In genomic region chr8:47289641-47290040, GRCm38 (mm10) we compare ENCODE assay signal across 9 mouse cellular contexts.
DNase-seq lines count a peak whose midpoint lies in the region; ATAC-seq lines count a peak whose summit lies in the region.
"Had no signal": no experiment of that assay in that cellular context is flagged by ENCODE, and none has a peak within 500 bp of the region (broad histone marks: within the 10 kb centered on the region; RNA-seq: fewer than 3 reads in every experiment).

No protein-coding gene starts in this region.

- H3K27ac ChIP-seq in heart, embryonic 13.5 days (replicated peaks), result no peak overlapping the region; the same call in 1 of the 2 replicates
- H3K27ac ChIP-seq in brown adipose tissue, adult 24 weeks (replicated peaks; ENCODE audit: low read depth, low read length), result no peak overlapping the region
- peak overlapping the region; percentile 99 for H3K27ac ChIP-seq in hindbrain, embryonic 10.5 days
- H3K27ac ChIP-seq in midbrain, embryonic 12.5 days (replicated peaks), result peak overlapping the region; percentile 99

- no peak for ATAC-seq in heart, embryonic 13.5 days (ENCODE audit: extremely low read depth, insufficient number of reproducible peaks, low FRiP score, low TSS enrichment)
- no peak for ATAC-seq in midbrain, embryonic 12.5 days (ENCODE audit: low FRiP score, low read depth)
- no peak for ATAC-seq in frontal cortex, adult (ENCODE audit: low TSS enrichment)

- no peak for DNase-seq in heart, adult 8-10 months (ENCODE audit: low spot score)
- DNase-seq in hindbrain, embryonic 10.5 days (ENCODE audit: low spot score), result peak; percentile 25
- no peak for DNase-seq in left cerebral cortex, postnatal 10 days (ENCODE audit: extremely low spot score in 1 of 2, low spot score in 2 of 2)
- no peak for DNase-seq in adrenal gland, adult 18-20 months (ENCODE audit: low spot score in 2 of 2)

- no peaks in the 10 kb centered on the region for H3K36me3 ChIP-seq in heart, embryonic 13.5 days
- H3K36me3 ChIP-seq in hindbrain, embryonic 10.5 days, result no peaks in the 10 kb centered on the region
- no peaks in the 10 kb centered on the region for H3K36me3 ChIP-seq in midbrain, embryonic 12.5 days

- 12% methylated on average over 6 of the region's 6 CpGs for WGBS in heart, embryonic 13.5 days
- 11% methylated on average over 6 of the region's 6 CpGs for WGBS in hindbrain, embryonic 10.5 days
- 4% methylated on average over 6 of the region's 6 CpGs for WGBS in midbrain, embryonic 12.5 days

- H3K9ac ChIP-seq in heart, embryonic 13.5 days, result peak overlapping the region; percentile 95
- H3K9ac ChIP-seq in midbrain, embryonic 12.5 days (replicated peaks), result peak overlapping the region; percentile 99; the same call in 1 of the 2 replicates

- H3K4me2 ChIP-seq in heart, embryonic 13.5 days, result peak overlapping the region; percentile 90
- peak overlapping the region; percentile 90 for H3K4me2 ChIP-seq in midbrain, embryonic 12.5 days (replicated peaks)

- peak overlapping the region; percentile 87 for H3K4me3 ChIP-seq in heart, embryonic 13.5 days
- peak overlapping the region; percentile 78 for H3K4me3 ChIP-seq in brown adipose tissue, adult 24 weeks (ENCODE audit: insufficient read depth, low read depth, low read length)
- H3K4me3 ChIP-seq in hindbrain, embryonic 10.5 days, result peak overlapping the region; percentile 91
- peak overlapping the region; percentile 98 for H3K4me3 ChIP-seq in midbrain, embryonic 12.5 days

- intact Hi-C loops in left cerebral cortex, postnatal 10 days (cut with DNase I), result loop anchor here (5.0 kb wide), 4 partner anchors 47 to 272 kb away; no protein-coding TSS in a partner anchor

- no peaks in the 10 kb centered on the region for H3K9me3 ChIP-seq in heart, embryonic 13.5 days
- H3K9me3 ChIP-seq in hindbrain, embryonic 10.5 days, result no peaks in the 10 kb centered on the region
- no peaks in the 10 kb centered on the region for H3K9me3 ChIP-seq in midbrain, embryonic 12.5 days

- peaks cover 29% of the 10 kb centered on the region for H3K4me1 ChIP-seq in heart, embryonic 13.5 days
- peaks cover 5% of the 10 kb centered on the region; the same call in 1 of the 2 replicates for H3K4me1 ChIP-seq in brown adipose tissue, adult 24 weeks (ENCODE audit: control insufficient read depth, insufficient read depth, insufficient read length, low read length)
- H3K4me1 ChIP-seq in hindbrain, embryonic 10.5 days (replicated peaks), result peaks cover 49% of the 10 kb centered on the region
- H3K4me1 ChIP-seq in midbrain, embryonic 12.5 days, result peaks cover 29% of the 10 kb centered on the region

- H3K27me3 ChIP-seq in heart, embryonic 13.5 days (replicated peaks), result peaks cover 12% of the 10 kb centered on the region
- H3K27me3 ChIP-seq in hindbrain, embryonic 10.5 days (ENCODE audit: insufficient read depth, poor library complexity, severe bottlenecking), result peaks cover 9% of the 10 kb centered on the region; the same call in 1 of the 2 replicates
- no peaks in the 10 kb centered on the region for H3K27me3 ChIP-seq in midbrain, embryonic 12.5 days
- H3K27me3 ChIP-seq: CH12.LX had no signal

Comparison
In these comparisons a context has a peak if more than half of its experiments do, and no peak if none do; other contexts are left out.
1. H3K27ac ChIP-seq: peak in hindbrain, embryonic 10.5 days (single experiment) and midbrain, embryonic 12.5 days (single experiment); none in heart, embryonic 13.5 days (single experiment) and brown adipose tissue, adult 24 weeks (single experiment).
2. Peak in every context shown above with its lines, with median percentiles within 50 percentile points of each other: H3K4me3 ChIP-seq.